Mouse (Mus musculus): ENCODE results near the gene Emsy.

Emsy gene

DNA sequence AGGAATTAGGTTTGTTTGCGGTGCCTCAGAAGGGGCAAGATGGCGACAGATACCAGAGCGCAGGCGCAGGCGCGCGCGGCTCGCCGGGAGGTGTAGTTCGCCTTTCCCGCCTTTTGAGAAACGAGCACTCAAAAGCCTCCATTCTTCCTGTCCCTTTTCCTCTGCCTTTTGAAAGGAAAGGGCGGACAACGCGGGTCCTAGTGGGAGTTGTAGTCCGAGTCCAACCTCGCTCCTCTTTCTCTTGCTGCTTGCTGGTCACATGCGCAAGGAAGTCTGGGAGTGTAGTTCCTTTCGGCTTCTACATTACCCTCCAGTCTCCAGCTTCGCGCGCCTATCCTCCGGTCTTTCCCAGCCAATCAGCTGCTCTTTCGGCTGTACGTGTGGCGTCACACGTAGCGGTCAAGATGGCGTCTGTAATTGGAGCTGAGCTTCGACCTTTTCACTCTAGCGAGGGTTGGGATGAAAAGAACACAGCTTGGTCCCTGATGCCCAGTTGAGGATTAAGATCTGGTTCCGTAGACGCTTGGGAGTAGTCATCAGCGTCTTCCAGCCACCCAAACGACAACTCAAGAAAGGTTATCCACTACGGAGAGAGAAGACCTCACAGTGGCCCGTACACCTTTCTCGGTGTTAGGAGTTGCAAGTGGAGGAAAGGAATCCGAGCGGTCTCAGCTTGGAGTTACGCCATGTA is at the start of gene Emsy:
Emsy (minus strand) TSS at position 253 of the 691 bp plus-strand sequence.
- peak; percentile 98 to 99 for DNase-seq (ENCODE audit: low spot score in 2 of 2)

DNA sequence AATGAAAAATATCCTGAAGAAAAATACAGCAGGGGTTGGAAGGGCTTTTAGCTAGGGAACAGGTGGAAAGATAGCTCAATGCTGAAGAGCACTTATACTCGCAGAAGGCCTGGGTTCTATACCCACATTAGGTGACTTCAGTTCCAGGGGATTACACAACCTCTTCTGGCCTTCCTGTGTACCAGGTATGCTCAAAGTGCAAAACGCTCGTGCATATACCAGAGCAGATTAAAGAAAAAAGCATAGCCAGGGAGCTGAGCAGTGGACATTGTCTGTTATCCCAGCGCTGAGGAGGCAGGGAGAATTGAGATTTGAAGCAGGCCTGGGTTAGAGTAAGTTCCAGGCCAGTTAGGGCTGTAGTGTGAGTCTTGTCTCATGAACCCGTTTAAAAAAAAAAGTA is 47.7 kb upstream of the Emsy start:
- no peak for DNase-seq (ENCODE audit: low spot score in 2 of 2)

DNA sequence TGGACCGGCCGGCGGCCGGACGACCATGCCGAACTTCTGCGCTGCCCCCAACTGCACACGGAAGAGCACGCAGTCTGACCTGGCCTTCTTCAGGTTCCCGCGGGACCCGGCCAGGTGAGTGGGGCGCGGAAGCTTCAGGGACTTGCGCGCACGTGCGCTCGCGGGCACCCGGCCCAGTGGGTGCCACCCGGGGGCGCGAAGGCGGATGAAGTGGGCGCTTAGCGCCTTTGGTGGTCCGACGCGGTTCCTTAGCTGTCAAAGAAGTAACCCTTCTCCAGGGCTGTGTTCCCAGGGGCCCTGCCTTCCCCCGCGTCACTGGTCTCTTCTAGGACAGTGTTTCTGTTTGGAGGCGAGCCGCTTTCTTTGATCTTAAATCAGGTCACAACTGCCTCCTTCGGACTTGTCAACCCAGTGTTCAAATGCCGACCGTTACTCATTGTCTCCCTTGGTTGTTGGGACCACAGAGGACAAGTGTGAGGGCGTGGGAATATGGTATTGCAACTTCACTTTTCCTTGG is 46.8 kb upstream of the Emsy start:
- peak in 1 of 2 experiments; percentile 18 for DNase-seq (ENCODE audit: low spot score in 2 of 2)

DNA sequence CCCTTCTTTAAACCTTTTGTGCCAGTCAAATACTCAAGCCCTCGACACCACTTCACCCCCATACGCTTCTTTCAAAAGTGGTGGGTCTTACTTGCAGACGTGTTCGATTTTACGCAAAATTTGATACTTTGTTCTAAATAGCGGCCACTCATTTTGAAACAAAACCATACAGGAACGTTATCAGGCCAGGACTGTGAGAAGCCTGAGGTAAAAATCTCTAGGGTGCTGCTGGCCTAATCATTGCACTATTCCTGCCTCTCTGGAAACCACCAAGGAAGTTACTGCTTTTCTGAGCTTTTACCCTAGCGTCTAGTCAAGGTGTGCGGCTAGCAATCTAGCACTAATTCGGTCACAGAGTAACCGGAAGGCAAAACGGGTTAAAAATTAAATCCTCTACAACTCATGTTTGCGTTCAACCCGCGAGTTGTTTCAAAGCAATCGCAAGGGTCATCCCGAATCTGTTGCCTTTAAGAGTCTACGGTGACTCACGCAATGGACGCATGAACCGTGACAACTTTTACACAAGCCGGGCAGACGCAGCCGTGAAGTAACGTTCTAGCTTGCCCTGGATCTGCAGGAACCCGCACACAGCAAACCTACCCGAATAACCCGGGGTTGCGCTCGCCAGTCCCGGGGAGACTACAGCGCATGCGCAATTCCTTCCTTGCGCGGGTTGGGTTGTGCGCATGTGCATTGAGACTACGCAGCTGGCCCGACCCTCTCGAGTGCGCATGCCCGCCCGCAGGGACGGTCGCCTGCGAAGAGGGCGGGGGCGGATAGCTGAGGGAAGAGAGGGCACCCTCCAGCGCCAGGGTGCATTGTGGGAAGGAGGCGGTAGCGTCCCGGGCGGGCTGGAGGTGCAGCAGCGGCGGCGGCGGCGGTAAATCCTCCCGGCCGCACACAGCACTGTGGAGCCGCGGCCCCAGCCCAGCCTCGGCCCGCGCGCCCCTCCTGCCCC is 46.0 kb upstream of the Emsy start, which contains the start of gene Thap12:
Thap12 (plus strand) TSS at position 821 of the 958 bp plus-strand sequence.
- DNase-seq (ENCODE audit: low spot score in 2 of 2): peak; percentile 98 to 99

DNA sequence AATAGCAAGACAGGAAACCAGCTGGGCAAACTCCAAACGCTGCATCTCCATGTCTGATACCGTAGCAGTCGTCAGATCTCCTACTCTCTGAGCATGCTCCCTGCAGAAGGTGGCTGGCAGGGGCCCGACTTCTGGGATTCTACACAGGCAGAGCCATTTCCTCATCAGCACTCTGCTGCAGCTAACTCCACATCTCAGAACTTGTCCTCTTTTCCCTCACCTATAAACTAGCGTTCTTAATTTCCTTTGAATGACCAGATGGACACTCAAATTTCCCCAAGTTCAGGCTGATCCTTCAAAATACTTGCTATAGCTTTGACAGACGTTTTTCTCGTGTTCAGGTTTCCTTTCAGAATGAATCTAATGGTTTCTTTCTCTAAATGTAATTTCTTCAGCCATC is 45.2 kb upstream of the Emsy start:
- DNase-seq (ENCODE audit: low spot score in 2 of 2): no peak

DNA sequence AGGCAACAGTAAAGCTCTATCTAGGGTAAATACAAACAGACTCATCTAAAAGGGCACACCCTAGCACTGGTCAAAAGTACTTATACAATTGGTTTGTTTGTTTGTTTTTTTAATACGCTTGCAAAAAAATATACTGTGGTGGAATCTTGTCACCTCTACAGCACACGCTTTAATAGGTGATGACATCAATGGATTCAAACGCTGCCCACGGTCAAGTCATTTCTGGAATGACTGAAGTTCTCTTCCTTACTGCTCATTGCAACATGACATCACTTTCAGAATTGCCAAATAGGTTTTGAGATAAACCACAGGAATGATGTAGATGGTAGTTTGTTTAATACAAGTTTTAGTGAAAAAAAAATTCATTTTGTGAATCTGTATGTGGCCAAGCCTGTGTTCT is 42.0 kb upstream of the Emsy start:
- no peak for DNase-seq (ENCODE audit: low spot score in 2 of 2)

DNA sequence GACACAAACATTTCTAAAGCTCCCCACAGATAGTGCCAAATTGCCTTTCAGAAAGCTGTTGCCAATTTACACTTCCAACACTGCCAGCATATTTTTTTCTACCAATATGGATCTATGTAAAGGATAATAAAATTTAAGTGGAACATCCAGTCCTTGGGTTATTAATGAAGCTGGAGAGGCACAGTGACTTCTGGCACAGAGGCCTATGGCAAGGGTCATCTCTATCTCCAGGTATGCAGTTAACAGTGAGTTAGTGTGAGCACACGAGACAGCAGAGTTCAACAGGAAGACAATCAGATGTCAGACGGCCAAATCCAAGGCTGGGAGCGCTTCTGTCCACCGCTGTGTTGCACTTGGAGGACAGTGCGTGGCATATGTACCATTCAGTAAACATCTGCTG is 41.5 kb upstream of the Emsy start:
- DNase-seq (ENCODE audit: low spot score in 2 of 2): no peak

DNA sequence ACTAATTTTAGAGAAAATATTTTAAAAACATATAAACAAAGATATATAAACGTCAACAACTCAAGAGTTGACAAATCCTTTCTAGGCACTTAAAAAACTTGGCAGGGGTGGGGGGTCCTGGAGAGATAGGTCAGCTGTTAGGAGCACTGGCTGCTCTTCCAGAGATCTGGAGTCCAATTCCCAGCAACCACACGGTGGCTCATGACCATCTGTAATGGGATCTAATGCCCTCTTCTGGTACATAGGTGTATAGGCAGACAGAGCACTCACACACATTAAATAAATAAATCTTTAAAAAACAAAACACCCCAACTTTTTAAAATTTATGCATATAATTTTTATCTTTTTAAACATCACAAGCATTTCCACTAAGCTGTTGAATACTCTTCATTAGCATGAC is 40.9 kb upstream of the Emsy start:
- no peak for DNase-seq (ENCODE audit: low spot score in 2 of 2)

DNA sequence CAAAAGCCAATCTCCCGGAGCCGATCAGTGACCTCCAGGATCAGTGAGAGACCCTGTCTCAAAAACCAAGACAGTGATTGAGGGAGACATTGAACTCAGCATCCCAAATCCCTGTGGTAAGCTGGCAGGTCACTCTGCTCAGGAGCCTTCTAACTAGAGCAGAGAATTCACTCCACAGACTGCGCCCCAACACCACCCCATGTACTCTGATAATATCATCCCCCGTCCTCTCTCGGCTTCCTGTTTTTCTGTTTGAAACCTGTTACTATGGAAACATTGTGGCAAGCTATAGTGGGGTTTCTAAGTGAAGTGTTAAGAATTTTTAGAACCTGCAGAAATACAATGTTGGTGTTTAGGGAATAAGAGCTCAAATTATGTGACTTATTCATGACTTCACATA is 37.5 kb upstream of the Emsy start:
- DNase-seq (ENCODE audit: low spot score in 2 of 2): peak in 1 of 2 experiments; percentile 29

DNA sequence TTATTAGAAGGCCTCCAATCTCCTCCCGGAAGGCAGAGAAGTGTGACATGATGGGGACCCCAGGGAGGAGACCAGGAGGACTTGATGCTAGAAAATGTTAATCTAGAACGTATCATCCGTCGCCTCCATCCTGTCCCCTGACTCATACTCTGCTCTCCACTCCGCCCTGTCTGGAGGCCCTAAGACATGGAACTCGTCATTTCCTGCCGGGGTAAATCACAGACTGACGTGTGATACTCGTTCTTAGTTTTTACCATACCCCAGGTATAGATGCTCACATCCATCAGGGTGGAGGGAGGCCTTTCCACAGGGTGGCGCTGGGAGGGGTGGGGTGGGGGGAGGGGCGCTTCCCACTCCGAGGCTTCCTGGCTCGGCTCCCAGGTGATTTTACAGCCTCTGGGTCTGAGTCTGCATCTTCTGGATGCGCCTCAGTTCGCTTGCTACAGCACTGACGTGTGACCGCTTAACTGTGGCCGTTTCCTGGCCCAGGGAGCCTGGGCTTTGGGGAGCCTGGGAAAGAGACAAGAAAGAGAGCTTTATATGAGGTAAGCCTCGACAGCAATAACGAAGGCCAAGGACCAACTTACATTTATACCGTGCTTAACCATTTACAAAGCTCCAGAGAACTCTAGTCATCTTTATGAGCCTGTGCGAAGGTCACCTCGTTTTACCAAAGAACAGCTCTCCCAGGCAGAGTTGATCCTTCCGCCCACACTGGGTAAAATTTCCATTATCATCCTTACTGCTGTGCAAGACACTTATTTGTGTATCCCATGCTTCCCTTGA is 36.4 kb upstream of the Emsy start:
- no peak for DNase-seq (ENCODE audit: low spot score in 2 of 2)

DNA sequence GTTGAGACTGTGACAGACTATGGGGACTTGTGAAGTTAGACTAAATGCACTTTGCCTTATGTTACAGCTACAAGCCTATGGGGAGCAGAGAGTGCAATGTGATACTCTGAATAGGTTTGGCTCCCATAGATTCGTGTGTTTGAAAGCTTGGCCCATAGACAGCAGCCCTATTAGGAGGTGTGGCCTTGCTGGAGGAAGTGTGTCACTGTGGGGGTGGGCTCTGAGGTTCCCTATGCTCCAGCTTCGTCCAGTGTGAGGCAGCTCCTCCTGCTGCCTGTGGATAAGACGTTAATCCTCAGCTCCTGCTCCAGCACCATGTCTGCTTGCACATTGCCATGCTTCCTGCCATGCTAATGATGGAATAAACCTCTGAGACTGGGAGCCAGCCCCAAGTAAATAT is 34.2 kb upstream of the Emsy start:
- no peak for DNase-seq (ENCODE audit: low spot score in 2 of 2)

DNA sequence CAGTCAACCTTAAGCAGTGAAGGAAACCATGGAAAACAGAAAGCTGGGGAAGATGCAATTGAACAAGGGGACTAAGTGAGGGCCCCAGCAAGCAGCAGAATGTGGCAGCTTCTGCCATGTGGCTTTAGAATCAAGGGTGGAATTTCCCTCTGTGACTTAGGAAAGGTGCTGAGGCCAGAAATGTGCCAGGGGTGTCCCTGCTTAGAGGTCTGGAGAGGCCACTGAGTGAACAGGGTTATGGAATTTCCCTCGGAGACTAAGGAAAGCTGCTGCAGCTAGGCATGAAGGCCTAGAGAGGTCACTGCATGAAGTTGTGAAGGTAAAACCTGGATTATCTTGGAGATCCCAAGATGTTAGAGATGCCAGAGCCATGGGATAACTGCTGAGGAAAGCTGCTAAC is 33.5 kb upstream of the Emsy start:
- DNase-seq (ENCODE audit: low spot score in 2 of 2): no peak

DNA sequence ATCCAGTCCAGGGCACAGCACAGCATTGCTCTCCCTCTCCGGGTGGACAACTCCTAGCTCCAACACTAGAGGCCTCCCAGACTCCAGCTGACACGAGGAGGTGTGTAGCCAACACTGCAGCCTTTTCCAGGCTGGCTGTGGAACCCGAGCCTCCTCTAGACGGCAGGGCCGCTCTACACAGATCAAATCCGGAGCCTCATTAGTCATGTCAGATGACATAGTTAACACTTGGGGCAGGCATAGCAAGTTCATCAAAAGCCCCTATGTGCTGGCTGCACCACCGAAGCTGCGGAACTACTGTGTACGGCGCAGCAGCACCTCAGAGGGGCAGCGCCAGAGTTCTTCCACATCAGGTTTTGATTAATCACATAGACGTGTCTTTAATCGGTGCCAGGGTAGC is 29.3 kb upstream of the Emsy start:
- DNase-seq (ENCODE audit: low spot score in 2 of 2): no peak

DNA sequence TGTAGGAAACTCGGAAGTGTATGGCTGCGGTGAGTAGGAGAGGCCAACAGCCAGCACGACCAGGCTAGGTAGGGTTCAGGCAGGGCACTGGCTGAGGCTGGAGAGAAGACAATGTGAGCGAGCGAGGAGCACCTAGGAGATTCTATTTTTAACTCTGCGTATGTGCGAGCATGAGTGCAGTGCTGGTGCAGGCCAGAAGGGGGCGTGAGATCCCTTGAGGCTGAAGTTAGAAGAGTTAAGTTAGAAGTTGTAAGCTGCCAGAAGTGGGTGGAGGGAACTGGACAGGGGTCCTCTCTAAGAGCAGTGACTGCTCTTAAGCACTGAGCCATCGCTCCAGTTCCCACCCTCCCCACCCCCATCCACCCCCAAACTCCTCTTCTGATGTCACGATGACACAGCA is 26.2 kb upstream of the Emsy start:
- no peak for DNase-seq (ENCODE audit: low spot score in 2 of 2)

DNA sequence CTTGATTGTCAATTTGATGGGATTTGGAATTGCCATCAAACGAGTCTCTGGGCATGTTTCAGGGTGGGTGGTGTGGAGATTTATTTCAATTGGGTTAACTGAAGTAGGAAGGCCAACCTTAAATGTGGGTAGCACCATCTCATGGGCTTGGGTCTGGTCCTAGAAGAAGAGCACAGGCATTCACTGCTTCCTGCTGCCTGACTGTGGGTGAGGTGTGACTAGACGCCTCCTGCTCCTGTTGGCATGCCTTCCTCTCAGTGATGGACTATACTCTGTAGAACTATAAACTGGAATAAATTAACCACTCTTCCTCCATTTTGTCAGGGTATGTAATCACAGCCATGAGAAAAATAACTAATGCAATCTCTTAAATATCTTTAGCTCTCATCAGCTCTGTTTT is 24.1 kb upstream of the Emsy start:
- no peak for DNase-seq (ENCODE audit: low spot score in 2 of 2)

DNA sequence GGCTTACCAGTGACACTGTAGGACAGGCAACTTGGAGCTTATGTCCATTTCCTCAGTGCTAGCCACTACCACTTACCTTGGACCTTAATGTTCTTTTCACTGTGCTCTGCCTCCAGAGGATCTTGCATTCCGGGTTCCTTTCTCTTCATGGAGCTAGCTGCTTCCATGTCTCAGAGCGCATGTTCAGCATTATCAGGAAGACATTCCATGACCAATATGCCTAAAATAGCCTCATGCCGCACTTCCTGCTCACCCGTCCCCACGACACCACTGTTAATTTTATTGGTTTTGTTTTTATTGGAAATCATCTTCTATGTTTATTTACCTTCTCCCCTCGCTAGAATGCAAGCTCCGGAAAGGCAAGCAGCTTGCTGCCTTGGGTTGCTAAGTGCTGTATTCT is 21.9 kb upstream of the Emsy start:
- no peak for DNase-seq (ENCODE audit: low spot score in 2 of 2)

DNA sequence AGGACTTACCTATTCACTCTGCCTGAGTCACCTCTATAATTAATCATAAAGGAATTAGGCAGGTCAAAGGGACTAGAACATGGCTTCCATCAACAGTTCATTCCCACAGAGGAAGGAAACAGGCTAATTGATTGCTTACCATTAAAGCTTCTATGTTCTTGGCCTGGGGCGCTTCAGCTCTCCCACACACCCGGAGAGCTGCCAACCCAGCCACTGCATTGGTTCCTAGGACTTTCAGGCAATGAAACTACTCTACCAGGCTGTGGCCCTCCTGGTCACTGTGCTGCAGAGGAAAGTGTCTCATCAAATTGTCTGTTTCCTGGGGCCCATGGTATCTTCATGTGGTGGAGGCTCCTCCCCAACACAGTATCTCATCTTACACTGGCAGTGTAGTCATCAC is 20.9 kb upstream of the Emsy start:
- no peak for DNase-seq (ENCODE audit: low spot score in 2 of 2)

DNA sequence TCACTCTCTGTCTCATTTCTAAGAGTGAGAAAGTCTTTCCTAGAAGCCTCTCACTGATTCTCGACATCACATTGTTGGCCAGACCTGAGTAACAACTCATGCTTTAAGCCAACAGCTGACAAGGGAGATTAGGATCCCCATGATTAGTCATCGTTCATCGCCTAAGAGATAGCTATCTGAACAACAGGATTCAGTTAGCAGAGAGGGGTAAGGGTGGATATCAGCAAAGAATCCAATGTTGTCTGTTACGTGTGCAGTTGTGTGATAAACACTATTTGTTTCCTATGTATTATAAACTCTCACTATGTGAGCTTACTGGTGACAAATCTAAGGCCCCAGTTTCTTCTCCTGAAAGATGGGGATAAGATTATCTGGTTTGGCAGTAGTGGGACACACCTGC is 17.8 kb upstream of the Emsy start:
- DNase-seq (ENCODE audit: low spot score in 2 of 2): no peak

DNA sequence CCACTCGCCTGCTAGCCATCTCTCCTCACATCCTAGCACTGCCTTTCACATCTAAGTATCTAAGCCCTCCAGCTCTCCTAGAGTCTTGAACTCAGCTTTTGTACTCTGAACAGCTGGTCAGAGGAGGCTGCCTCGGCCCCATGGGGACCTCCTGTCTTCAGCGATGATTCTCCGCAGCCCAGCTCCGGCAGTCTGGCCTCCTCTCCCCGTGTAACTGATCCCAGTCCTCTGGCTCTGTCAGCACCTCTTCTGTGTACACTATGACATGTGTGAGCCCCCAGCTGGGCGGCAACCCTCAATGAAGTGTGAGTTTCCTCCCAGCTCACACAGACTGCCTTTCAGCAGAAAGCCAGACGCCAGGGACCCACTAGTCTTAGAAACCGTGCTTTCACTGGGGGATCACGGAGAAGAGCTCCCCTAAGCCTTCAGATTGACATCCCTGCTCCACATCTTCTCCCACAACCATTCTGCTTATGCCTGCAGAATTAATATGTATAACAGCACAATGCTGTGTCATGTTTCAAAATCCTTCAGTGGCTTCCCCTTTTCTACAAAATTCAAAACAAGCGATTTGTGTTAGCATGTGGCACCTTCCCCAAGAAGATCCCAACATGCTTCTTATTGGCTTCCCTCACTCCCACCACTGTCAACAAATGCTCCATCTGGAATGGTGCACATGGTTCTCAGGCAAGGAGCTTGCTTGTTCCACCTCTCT is 15.8 kb upstream of the Emsy start:
- DNase-seq (ENCODE audit: low spot score in 2 of 2): no peak

DNA sequence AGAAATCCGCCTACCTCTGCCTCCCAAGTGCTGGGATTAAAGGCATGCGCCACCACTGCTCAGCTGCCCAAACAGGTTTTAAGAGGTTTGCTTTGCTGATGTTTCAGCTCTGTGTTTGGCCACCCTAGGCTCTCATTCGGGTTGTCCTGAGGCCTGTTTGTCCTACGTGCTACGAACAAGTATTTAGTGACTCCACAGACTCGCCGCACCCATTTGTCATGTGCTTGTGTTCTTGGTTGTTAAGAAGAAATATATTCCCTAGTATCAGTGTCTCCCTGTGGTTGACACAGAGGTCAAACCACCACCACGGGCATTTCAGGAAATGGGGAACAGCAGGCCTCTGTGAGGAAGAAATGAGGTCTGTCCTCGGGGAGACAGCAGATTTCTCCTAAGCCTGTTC is 14.8 kb upstream of the Emsy start:
- DNase-seq (ENCODE audit: low spot score in 2 of 2): no peak

DNA sequence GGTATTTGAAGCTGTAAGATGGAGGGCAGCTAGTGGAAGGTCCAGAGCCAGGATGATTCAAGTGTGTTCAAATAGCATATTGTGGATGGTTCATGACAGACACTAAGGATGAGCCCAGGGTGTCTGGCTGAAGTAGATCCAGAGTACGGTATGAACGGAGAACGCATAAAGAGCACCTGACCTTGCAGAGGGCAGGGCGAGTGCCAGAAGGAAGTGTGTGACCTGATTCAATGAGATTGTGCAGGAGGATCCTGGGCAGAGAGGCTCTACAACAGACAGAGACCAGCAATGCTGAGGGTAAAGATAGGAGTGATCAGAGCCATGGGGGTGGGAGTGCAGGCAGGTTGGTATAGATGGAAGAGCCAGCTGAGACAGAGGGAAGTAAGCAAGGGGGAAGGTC is 14.2 kb upstream of the Emsy start:
- DNase-seq (ENCODE audit: low spot score in 2 of 2): no peak
